Mouse (Mus musculus) regulatory T cell (primary cell): ENCODE results near the gene Gm11020.

ENCODE experiments used
- in situ Hi-C: fragments of 300-600 bp; cut with MboI, MseI; formaldehyde crosslinking; loops from one replicate; pipeline ENCODE4 v1.15.1; 2025; ENCODE audit warnings: high pct_unique_total_duplicates

Gene Gm11020

DNA sequence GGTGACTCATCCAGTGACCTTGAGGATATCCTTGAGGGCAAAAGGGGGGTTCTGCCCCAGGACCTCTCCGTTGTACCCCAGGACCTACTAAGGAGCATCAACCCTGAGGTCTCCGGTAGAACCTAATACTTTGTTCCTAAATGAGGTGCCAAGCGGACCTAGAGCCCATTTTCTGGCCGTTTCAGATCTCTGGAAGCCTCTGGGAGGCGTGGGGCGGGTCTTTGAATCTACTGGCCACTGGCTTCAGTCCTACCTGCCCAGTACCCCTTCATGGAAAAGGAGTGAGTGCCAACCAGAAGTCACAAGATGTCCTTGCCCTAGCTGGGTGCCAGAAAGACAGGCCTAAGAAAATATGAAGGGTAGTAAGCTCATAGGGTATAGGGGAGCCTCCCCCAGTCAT, 20.3 kb downstream of the Gm11020 start:
- in situ Hi-C loops: loop anchor here (5.0 to 10.0 kb wide), 2 partner anchors 101 to 223 kb away; partner anchors contain the start of gene Dync1li2

DNA sequence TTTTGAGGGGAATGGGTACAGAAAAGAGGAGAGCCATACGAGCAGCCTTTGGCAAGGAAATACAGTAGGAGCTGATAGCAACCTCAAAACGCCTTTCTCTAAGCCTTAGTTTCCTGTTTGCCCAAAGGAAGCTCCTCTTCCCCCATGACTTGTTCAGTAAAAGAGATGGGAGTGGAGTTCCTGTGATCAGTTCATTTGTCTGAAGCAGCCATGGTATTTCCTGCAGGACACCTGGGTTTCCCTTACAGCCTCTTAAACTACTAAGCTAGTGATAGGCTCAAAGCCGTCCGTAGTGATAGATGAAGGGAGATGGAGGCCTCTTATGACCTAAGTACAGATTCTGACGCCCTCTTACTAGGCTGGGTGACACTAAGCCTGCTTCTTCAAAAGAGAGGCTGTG, 21.1 kb downstream of the Gm11020 start:
- in situ Hi-C loops: loop anchor here (5.0 to 10.0 kb wide), 2 partner anchors 100 to 222 kb away; partner anchors contain the start of gene Dync1li2

DNA sequence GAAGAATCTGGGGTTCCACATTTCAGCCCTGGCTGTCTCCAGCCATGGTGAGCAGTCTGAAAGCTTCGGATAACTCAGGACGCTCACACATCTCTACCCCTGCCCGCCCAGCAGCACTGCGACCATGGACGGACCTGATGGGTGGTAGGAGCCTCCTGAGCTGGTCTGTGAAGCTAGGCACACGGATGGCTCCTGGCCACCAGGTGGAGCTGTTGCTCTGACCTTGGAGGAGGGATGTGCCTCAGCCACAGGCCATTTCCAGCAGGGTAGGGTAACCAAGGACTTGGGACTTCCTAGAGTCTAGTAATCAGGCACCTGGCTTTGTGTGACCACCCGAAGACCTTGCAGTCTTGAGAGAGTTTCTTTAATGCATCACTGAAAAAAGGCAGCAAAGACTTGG, 22.6 kb downstream of the Gm11020 start:
- in situ Hi-C loops: loop anchor here (5.0 to 10.0 kb wide), 2 partner anchors 98 to 221 kb away; partner anchors contain the start of gene Dync1li2

DNA sequence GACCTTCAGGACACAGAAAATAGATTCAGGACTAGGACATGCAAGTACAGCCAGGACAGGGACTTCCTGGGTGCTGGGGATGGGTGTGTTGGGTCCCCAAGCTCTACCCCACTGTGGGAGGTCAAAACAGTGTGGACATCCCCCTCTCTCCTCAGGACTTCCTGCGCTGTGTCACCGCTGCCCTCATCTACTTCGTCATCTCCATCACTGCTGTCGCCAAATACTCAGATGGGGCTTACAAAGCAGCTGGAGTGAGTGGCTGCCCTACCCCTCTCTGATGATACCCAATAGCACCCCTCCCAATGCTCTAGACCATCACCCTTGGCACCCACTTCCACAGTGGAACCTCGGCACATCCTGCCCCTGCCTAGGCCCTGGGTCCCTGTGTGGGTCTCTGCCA, 23.3 kb downstream of the Gm11020 start:
- in situ Hi-C loops: loop anchor here (5.0 to 10.0 kb wide), 2 partner anchors 98 to 220 kb away; partner anchors contain the start of gene Dync1li2

DNA sequence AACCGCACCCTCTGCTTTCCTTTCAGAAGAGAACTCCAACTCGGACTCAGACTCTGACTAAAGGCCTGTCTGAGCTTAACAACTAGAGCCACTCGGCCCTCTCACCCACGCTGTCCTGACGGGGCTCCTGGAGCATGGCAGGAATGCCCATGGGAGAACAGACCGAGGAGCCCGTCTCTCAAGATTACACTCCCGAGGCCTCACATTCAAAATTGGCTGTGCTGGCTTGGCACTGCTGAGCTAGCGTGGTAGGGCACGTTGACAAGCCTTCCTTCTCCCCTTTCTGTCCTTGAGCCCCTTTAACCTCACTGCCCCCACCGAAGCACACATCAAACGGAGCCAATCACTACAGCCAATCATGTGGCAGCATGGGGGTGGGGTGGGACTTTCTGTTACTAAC, 25.3 kb downstream of the Gm11020 start:
- in situ Hi-C loops: loop anchor here (10.0 kb wide), 1 partner anchor 218 kb away; no protein-coding TSS in a partner anchor

DNA sequence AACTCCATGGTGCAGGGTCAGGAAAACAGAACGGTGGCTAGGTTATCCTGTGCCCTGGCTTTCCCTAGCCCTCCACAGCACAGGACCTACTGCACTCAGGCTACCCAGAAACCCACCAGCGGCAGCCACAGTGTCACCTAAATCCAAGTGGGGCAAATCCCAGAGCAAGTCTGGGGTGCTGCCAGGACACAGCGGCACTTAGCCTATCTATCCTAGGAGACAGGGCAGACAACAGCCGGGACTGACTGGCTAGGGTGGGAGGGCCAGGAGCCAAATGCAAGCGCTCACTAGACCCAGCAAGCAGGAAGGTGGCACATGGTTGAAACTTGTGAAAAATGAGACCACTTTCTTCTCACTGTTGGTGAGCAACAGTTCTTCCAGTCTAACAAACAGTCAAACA, 27.6 kb downstream of the Gm11020 start:
- in situ Hi-C loops: loop anchor here (10.0 kb wide), 1 partner anchor 216 kb away; no protein-coding TSS in a partner anchor

DNA sequence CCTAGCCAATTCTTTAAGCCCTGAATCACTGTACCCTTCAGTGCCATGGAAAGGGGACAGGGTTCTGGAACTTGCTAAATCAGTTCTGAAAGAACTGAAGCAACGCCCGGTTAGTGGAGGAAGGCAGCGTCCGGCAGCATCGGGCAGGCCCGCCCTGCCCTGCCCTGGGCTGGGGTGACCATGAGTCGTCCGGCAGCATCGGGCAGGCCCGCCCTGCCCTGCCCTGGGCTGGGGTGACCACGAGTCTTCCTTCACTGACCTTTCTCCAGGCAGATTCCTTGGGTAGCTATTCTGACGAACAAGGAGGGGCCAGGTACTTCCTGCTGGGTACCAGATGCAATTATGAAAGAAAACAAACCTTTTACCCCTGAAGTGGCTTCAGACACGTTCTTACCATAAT, 28.7 kb downstream of the Gm11020 start:
- in situ Hi-C loops: no loop called here

DNA sequence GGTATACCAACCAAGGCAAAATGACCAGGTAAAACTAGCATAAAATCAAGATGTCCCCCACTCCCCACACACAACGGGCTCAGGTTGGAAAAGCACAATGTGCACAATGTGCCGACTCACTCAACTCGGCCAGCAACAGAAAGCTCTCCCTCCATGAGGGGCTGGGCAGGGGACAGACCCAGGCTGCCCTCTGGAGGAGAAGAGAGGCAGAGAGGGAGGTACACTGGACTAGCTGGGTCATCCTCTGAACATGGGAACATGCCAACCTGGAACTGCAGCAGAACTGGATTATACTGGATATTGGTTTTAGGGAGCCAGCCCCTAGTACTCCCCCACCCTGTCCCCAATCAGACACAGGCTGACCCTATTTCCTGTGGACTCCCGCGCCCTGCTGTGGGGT, 31.8 kb downstream of the Gm11020 start:
- in situ Hi-C loops: no loop called here

DNA sequence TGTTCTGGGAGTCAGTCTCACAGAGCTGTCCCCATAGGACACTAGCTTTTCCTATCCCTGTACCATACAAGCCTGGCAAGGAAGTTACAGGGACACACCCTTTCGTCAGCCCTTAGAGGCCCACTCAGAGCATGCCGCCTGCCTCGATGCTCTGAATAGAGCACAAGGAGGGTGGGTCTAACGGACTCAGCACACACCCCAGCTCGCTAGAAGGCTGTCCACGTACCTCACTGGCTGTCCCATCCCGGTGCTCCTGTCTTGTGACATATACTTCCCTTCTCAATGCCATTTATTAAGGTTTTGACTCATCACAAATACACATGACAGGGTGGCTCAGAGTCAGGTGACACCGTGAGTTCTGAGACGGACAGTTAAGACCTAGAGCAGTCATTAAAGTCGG, 33.1 kb downstream of the Gm11020 start:
- in situ Hi-C loops: no loop called here

DNA sequence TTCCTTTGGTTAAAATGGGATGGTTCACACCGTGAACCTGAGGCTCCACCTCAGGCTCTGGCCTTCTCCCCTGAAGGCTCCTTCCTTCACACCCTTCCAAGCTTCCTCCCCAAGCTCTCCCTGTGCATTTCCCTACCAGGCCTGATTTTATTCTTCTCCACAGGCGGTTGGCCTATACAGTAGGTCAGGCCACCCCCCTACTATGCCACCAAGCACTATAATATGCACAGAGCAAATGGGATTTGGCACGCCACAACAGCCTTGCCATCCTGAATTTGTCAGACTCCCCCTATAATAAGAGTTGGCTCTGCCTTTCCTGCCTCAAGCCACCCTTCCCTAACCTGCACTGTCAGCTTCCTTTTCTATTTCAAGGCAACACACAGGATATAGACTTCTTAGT, 37.3 kb downstream of the Gm11020 start:
- in situ Hi-C loops: loop anchor here (5.0 kb wide), 1 partner anchor 129 kb away; no protein-coding TSS in a partner anchor

DNA sequence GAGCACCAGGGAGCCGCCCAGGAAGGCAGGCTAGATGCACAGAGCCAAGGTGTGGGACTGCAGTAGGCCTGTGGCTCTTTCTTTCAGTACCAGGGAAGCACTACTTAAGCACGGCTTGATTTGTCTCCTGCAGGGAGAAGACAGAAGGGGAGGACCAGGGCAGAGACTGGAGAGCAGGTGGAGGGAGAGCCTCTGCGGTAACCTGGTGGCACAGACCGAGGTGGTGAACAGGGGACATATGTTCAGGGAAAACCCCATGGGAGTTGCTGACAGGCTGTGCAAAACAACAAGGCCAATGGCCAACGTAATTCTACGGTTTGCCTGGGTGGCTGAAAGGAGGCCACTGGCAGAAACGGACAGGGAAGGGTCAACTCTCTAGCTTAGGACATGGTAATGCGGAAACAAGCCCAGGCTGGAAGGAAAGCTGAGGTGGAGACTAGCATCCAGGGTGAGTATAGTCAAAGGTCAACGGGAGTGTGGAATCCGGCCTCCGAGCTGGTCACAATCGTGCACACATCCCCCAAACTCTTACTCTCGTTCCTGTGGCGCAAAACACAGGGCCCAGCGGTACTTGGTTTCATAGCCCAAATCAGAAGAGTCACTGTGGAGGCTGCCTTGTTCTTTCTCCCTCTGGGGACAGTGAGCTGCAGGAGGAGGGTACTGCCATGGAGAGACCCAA, 38.5 kb downstream of the Gm11020 start:
- in situ Hi-C loops: loop anchor here (5.0 kb wide), 1 partner anchor 127 kb away; no protein-coding TSS in a partner anchor

DNA sequence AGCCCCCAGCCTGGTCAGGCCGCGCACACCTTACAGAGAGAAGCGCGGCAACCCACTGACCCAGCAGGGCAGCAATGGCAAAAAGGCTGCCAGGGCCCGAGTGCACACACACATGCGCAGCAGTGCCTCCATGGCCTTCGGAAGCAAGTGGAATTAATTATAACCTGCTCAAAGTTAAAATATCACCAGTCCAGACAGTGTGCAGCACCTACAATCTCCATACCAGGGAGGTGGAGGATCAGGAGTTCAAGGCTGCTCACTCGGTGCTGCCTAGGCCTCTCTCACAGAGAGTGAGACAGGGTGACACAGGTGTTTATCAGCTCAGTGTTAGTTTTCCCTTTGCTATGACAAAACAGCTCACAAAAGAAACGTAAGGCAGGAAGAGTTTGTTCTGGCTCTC, 44.3 kb downstream of the Gm11020 start:
- in situ Hi-C loops: no loop called here

DNA sequence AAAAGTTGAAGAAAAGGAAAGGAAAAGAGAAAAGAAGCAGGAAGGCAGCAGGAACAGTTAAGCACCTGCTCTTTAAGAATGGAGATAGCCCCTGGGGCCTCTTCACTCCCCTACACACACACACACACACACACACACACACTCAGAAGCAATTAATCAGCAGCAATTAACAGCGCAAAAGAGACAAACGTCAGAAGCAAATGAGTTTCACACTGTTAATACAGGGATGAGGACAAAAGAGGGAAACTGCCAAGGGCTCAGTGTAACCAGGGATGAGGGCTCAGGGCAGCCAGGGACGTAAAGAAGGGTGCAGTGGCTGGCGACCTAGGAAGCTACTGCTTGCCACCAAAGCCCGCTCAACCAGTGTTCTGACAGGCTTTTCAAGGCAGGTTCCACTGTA, 46.0 kb downstream of the Gm11020 start:
- in situ Hi-C loops: no loop called here

DNA sequence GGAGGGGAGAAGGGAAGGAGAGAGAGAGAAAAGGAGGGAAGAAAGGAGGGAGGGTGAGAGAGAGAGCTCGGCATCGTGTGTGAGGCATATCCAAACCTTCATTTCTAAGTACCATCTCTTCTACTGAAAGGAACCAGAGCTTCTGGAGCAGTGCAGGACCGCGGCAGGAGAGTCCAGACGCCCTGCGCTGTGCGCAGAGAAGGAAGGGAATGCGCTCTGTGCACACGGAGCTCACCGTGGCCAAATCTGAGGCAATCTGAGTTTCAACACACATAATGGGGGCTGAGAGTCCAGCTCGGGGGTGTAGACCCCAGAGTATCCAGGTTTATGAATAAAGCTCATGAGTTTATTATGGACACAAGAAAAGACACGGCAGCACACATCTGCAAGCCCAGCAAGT, 48.2 kb downstream of the Gm11020 start:
- in situ Hi-C loops: no loop called here

DNA sequence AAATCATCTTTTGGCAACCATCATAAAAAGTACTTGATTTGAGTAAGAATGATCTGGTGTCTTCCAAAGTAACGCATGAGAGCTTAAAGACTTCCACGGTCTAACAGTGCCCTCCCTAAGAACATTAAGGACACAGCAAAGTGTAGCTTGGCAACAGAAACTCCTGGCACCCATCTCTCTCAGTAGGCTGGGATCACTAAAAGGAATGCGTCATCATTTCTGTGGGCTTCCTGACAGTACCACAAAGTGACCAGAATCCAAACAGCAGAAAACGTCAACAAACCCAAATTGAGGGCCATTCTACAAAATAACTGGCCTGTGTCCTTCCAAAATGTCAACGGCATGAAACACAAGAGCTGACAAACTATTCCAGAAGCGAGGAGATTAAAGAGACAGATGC, 48.7 kb downstream of the Gm11020 start:
- in situ Hi-C loops: no loop called here

DNA sequence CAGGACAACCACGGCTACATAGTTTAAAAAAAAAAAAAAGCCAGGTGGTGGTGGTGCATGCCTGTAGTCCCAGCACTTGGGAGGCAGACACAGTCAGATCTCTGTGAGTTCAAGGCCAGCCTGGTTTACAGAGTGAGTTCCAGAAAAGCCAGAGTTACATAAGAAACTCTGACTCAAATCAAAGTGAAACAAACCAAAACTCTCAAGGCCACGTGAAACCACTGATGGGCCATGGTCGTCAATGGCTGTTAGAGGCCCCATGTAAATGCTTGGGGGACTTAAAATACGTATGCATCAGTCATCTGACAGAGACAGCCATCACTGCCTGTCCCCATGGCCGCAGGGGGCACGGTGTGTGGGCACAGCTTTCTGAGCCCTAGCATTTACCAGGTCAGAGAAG, 49.8 kb downstream of the Gm11020 start:
- in situ Hi-C loops: no loop called here
